Mouse (Mus musculus) natural killer cell, adult 2 months (primary cell): ENCODE data around the gene Anks1.
"Not testable (repeated sequence)": the region's sequence is repeated elsewhere in the genome, so short reads cannot be mapped to it uniquely, and the experiment has no call there.

Experiments used
- DNase-seq, 2 experiments: peaks; one replicate each; pipeline ENCODE4 v3.0.0; 2022; ENCODE audit warnings: low spot score in 2 of 2

Anks1 gene

DNA sequence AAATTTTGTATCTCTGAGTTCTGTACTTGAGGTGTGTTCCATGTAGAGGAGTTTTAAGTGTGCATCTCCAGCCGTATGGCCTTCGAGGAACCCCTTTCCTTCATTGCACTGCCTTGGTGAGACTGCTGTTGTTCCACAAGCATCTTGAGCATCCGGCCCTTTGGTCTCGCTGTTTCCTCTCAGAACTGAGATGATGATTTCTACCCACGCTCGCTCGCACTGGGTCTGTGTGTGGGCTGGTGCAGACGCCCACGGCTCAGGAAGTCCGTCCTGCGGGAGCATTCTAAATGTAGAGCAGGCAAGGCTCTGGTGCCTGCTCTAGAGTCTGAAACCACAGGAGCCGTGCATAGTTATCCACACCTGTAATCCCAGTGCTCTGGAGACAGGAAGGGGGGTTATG lies 88.1 kb downstream of the Anks1 start:
- no peak for DNase-seq

DNA sequence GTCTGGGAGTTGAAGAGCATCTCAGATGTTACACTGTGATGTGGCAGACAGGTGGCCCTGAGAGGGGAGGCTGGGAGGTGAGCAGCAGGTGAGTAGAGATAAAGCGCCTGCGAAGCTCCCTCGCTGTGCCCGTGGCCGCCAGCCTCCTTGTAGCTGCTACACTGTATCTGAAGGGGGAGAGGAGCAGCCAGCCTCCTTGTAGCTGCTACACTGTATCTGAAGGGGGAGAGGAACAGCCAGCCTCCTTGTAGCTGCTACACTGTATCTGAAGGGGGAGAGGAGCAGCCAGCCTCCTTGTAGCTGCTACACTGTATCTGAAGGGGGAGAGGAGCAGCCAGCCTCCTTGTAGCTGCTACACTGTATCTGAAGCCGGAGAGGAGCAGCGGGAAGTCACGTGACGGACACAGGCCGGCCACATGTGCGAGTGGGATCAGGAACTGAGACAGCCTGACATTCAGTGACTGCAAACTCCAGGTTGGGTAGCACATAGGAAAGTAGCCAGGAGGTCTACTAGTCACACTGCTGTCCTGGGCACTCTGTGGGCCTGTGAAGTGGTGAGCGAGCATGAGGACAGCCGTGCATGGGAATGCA lies 90.7 kb downstream of the Anks1 start:
- DNase-seq = not testable (repeated sequence)

DNA sequence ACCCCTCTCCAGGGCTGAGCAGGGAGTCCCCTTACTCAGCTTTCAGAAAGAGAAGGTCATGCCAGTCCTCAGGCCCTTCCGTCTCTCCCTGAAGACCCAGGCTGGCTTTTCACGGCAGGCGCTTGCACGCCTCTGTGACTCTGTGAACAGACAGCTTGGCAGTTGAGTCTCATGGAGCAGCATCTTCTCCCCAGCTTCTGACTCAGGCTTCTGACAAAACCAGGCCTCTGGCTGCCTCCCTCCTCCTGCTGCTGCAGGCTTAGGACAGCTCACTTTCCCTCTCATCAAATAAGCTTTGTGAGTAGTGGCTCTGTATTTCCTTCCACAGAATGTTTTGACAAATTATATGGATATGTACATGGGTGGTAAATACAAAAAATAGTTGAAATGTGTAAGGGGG lies 91.3 kb downstream of the Anks1 start:
- no peak for DNase-seq

DNA sequence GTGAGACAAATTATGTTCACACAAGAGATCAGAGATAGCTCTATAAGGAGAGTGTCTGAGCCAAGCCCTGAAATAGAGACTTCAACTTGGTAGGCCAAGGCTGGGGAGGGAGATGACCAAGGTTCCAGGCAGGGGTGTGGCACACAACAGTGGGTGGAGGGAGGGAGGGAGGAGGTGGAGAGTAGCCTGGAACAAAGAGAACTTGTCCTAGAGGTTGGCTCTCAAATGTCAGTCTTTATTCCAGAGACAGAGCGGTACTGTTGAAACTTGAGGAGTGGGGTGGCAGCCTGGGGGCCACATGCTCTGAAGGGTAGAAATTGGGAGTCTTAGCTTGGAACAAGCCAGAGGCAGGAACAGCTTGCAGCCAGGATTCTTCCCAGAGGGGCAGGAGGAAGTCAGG lies 91.7 kb downstream of the Anks1 start:
- DNase-seq = no peak

- DNase-seq = no peak
Observed at GRCm38 (mm10) chr17:28005393-28005792, 96.3 kb downstream of the Anks1 start.

GRCm38 (mm10) chr17:28006208-28006607 lies 97.1 kb downstream of the Anks1 start:
- DNase-seq = peak; percentile 33 to 62

GRCm38 (mm10) chr17:28006611-28007010 lies 97.5 kb downstream of the Anks1 start:
- no peak for DNase-seq

- peak in 1 of 2 experiments; percentile 36 for DNase-seq
Observed at GRCm38 (mm10) chr17:28007179-28007811, 98.2 kb downstream of the Anks1 start.

- DNase-seq = peak; percentile 24 to 36
Observed at GRCm38 (mm10) chr17:28007857-28008564, 98.9 kb downstream of the Anks1 start.

GRCm38 (mm10) chr17:28008565-28008981 lies 99.5 kb downstream of the Anks1 start:
- no peak for DNase-seq

- no peak for DNase-seq
Observed at GRCm38 (mm10) chr17:28009066-28009715, 100.1 kb downstream of the Anks1 start.

DNA sequence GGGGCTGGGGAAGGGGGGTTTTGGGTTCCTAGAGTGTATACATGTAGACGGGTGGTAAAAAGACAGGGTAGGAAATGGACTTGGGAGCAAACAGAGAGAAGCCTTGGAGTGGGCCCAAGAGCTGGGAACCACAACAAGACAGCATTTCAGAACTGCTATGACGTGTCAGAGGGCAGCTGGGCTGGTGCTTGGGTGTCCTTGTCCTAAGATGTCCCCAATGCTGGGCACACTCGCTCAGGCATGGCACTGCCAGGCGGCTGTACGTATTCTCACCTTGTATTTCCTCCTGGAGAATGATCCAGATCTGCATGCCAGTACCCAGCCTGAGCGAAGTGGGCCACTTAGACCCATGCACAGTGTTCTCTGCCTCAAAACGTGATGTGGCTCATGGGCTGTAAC lies 100.6 kb downstream of the Anks1 start:
- DNase-seq = no peak

DNA sequence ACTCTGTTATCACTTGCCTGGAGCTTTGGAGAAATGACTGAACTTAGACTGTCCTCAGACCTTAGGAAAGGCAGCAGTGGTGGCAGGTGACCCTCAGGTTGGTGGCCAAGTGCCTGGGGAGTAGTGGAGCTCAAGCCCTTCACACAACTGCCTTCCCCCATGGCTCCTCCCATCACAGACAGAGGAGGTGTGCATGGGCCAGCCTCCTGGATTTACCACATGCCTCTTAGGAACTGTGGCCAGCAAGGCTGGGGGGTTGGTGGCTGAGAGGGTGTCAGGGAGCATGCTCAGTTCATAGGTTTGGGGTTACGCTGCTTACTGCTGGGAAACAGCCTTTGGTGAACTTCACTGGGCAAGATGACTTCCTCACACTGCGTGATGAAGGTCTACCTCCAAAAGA lies 101.8 kb downstream of the Anks1 start:
- DNase-seq = no peak

GRCm38 (mm10) chr17:28012851-28013250 lies 103.7 kb downstream of the Anks1 start:
- DNase-seq = no peak

DNA sequence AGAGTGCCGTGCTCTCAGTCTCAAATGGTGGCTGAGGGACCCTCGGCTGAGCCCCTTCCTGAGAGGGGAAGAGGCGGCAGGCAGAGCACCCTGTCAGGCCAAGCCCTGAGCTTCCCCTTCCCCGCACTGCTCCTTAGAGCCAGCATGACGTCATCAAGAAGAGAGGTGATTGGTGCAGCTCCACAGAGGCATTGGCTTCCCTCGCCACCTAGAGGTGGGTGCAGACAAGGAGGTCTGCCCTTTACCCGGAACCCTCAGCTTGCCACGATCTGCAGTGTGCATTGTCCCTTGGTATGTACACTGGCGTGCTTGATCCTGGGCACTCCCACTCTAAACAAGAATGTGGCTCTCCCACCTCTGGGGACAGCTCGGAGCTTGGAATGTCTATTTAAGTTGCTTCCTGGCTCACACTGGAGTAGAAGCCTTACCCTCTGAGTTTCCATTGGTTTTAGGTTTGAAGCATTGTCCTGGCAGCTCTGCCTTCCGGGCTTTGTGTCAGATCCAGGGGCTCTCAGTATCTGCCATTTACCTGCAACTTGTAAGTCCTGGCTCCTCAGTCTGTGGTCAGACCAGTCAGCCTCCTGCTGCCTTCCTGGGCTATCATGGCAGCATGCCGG lies 104.3 kb downstream of the Anks1 start:
- peak; percentile 67 to 77 for DNase-seq

DNA sequence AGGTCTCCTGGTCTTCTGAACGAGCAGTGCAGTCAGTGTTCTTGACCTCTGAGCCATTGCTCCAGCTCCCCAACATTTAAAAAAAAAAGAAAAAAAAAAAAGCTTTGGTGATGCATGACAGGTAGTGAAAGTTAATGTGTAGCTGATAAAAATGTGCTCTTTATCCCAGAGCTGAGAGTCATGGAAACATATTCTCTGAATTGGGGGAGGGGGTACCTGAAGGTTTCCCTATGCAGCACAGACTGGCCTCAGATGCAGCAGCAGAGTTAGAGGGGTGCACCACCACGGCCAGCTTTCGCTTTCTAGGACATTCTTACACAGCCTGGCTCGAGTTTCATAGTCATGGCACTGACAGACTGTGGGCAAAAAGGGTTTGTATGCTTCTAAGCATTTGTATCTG lies 105.3 kb downstream of the Anks1 start:
- DNase-seq = no peak

GRCm38 (mm10) chr17:28015068-28015730 lies 106.1 kb downstream of the Anks1 start:
- peak; percentile 62 to 74 for DNase-seq

DNA sequence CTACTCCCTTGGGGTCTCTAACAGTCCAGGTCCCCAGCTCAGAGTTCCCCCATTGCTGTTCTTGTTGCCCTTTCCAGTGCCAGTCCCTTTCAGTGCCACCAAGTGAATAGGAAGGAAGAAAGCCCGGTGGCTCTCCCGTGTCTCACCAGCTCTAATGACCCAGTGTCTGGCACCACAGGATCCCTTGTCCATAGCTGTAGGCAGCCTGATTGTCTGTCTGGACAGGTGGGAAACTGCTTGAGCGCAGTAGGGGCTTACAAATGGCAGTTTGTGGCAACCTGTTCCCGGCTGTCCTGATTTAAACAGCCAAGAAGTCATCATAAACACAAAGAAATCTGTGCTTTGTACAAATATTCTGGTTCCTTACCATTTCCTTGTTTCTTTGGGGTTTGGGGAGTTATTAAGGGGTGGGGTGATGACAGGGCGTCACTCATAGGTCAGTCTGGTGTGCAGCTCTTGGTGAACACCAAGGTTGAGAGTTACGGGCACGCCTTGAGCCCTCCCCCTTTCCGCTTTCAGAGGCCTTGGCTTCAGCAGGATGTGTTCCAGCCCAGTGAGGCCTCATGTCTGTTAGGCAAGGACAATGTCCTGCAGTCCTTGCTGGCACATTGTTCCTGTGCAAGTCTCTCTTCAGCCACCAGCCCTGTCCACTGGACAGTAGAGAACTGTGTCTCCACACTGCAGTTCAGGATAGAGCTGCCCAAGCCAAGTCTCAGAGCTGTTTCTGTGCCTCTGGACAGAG lies 107.1 kb downstream of the Anks1 start:
- DNase-seq = no peak

DNA sequence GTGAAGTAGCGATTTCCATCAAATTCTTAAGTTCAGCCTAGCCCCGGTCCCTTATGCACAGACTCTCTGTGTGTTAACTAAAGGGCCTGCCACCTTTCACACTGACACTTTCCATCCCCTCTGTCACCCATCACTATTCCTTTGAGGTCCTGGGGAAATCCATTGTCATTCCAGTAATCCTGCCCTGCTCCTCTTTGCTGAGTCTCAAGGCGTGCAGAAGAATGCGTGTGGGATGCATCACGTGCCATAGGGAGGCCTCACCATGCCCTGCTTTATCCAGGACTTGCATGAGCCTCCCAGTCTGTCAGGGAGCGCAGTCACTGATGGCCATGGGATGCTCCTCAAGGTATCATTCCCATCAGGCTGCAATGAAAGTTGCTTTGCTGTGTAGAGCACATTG lies 109.2 kb downstream of the Anks1 start:
- no peak for DNase-seq

GRCm38 (mm10) chr17:28018776-28019175 lies 109.7 kb downstream of the Anks1 start:
- DNase-seq = no peak
